8 mouse cellular contexts compared by ENCODE assay signal in genomic region chr16:17796971-17797811, GRCm38 (mm10). TPM values are rescaled to one million over a fixed set of nuclear protein-coding genes. Genes with fewer than 3 reads are reported as not detected.
DNase-seq lines count a peak whose midpoint lies in the region; ATAC-seq and TF ChIP-seq lines count a peak whose summit lies in the region.

Gene Scarf2 (plus strand): TSS chr16:17797282.

- ATAC-seq in kidney, postnatal 0 days (replicated peaks; ENCODE audit: low FRiP score, low read depth), result peak; percentile 64
- no peak for ATAC-seq in megakaryocyte-erythroid progenitor cell, adult 5-6 weeks (replicated peaks; ENCODE audit: low FRiP score, low TSS enrichment, poor library complexity, severe bottlenecking)

- peak within 1 kb of the TSS; percentile 85 for H3K9ac ChIP-seq in heart, adult 2 months (ENCODE audit: low read depth, low read length)
- peak within 1 kb of the TSS; percentile 82 for H3K9ac ChIP-seq in kidney, postnatal 0 days (ENCODE audit: low read depth, low read length)

- H3K4me2 ChIP-seq in kidney, postnatal 0 days (ENCODE audit: low read length), result peak within 1 kb of the TSS; percentile 79

- H3K4me3 ChIP-seq in heart, adult 2 months, result peak within 1 kb of the TSS; percentile 59
- H3K4me3 ChIP-seq in kidney, postnatal 0 days (replicated peaks; ENCODE audit: low read depth, low read length), result peak within 1 kb of the TSS; percentile 63

- 4% methylated on average over 78 of the region's 81 CpGs for WGBS in heart, adult 2 months
- under 1% methylated on average over 73 of the region's 81 CpGs for WGBS in kidney, postnatal 0 days

- H3K9me3 ChIP-seq in kidney, postnatal 0 days (replicated peaks; ENCODE audit: low read length), result no peaks in the 10 kb centered on the region

- no peaks in the 10 kb centered on the region for H3K79me2 ChIP-seq in heart, adult 2 months (replicated peaks; ENCODE audit: control insufficient read depth, insufficient read depth, low read length)

- TF ChIP-seq CTCF in heart, adult 2 months (IDR thresholded peaks at IDR 0.05), result no peak
- 0 out of 2 replicates have a peak, but pooled peaks have one; percentile 3 for TF ChIP-seq CTCF in kidney, postnatal 0 days (IDR thresholded peaks at IDR 0.05; ENCODE audit: low read depth)

- 0 out of 2 replicates have a peak, but pooled peaks cover 1% of the 10 kb centered on the region for H3K27me3 ChIP-seq in heart, adult 2 months (ENCODE audit: control insufficient read depth, insufficient read depth, low read length)
- peaks cover 16% of the 10 kb centered on the region; the same call in 1 of the 2 replicates for H3K27me3 ChIP-seq in kidney, postnatal 0 days (ENCODE audit: insufficient read depth, low read length)

- TF ChIP-seq EP300 in heart, adult 2 months (IDR thresholded peaks at IDR 0.05; ENCODE audit: insufficient read depth, low read depth, low read length), result no peak

- DNase-seq in R1 (ENCODE audit: low read depth, low spot score), result peak; percentile 46
- peak; percentile 70 for DNase-seq in embryo, embryonic 10.5 days (ENCODE audit: low spot score)
- peak; percentile 81 to 82 for DNase-seq in heart, adult 2 months
- DNase-seq in kidney, postnatal 0 days (ENCODE audit: low spot score), result peak; percentile 79
- peak; percentile 79 for DNase-seq in lung, postnatal 14 days
- peak; percentile 82 for DNase-seq in testis, postnatal 10 days (ENCODE audit: low spot score)
- DNase-seq in layer of hippocampus, adult 9-11 months, result no peak

- TF ChIP-seq POLR2A in heart, adult 2 months (IDR thresholded peaks at IDR 0.05; ENCODE audit: insufficient read depth, low read depth, low read length), result no peak

- no peaks in the 10 kb centered on the region for H3K4me1 ChIP-seq in heart, adult 2 months (ENCODE audit: control insufficient read depth, insufficient read depth, low read length)
- peaks cover 10% of the 10 kb centered on the region; the same call in 1 of the 2 replicates for H3K4me1 ChIP-seq in kidney, postnatal 0 days (replicated peaks; ENCODE audit: insufficient read depth, low read length)

- intact Hi-C loops in heart, adult 2 months (cut with DNase I), result loop anchor here (5.0 kb wide), 1 partner anchor 35 kb away; no protein-coding TSS in a partner anchor

- H3K36me3 ChIP-seq in heart, adult 2 months (ENCODE audit: control insufficient read depth, insufficient read depth, low read length), result no peaks in the 10 kb centered on the region
- 0 out of 2 replicates have a peak, but pooled peaks cover 5% of the 10 kb centered on the region for H3K36me3 ChIP-seq in kidney, postnatal 0 days (ENCODE audit: insufficient read depth, low read length)

- peak within 1 kb of the TSS; percentile 81 for H3K27ac ChIP-seq in heart, adult 2 months
- peak within 1 kb of the TSS; percentile 96 for H3K27ac ChIP-seq in kidney, postnatal 0 days

RNA-seq across cellular contexts. Expression of gene Scarf2, which starts in this region (rescaled TPM):
- total RNA-seq in heart, adult 2 months (2021), result 1 to 10 TPM; 4.1 to 5.2 TPM
- polyA plus RNA-seq in heart, adult 2 months (2012; rRNA removed), result 10.8 and 13.4 TPM in 2 replicates
- 12.2 and 18.7 TPM in 2 replicates for polyA plus RNA-seq in kidney, postnatal 0 days (2015; fragmentation: Nextera tagmentation; extraction: Ambion mirVana)
- total RNA-seq in megakaryocyte-erythroid progenitor cell, adult 5-6 weeks (2014; fragmentation: Nextera tagmentation), result not detected in 2 replicates
- total RNA-seq in megakaryocyte-erythroid progenitor cell, adult 5-6 weeks (2017), result not detected in 2 replicates

Comparison
In these comparisons a context has a peak if more than half of its experiments do, and no peak if none do; other contexts are left out.
1. RNA of gene Scarf2 (total RNA-seq): 4.1 to 5.2 TPM in heart, adult 2 months; not detected in megakaryocyte-erythroid progenitor cell, adult 5-6 weeks; every median in the first group is over 4 times any median in the second.